Mouse (Mus musculus): ENCODE results near the gene Ccdc187. TPM values are rescaled to one million over a fixed set of nuclear protein-coding genes. Genes with fewer than 3 reads are reported as not detected.
A peak's percentile ranks its signal among the peaks of the same experiment; 100 is the strongest.

Ccdc187 gene
- total RNA-seq, 2 experiments from 2014 or later = 0.05 to 0.13 TPM

DNA sequence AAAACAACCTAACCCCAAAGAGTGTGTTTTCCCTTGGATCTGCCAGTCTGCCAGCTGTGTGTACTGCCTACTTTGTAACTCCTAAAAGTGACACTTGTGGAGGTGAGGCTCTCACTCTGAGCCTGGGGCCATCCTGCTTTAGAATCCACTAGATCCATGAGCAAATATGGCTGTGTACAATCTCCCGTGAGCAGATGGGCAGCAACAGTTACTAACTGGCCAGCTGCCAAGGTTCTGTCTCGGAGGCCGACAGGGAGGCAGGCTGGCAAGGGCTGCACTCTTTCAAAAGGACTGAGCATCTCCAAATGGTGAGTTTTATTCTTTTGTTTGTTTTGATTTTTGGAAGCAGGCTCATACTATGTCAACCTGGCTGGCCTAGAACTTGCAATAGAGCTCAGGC is 79.8 kb downstream of the Ccdc187 start:
- no peak for DNase-seq

DNA sequence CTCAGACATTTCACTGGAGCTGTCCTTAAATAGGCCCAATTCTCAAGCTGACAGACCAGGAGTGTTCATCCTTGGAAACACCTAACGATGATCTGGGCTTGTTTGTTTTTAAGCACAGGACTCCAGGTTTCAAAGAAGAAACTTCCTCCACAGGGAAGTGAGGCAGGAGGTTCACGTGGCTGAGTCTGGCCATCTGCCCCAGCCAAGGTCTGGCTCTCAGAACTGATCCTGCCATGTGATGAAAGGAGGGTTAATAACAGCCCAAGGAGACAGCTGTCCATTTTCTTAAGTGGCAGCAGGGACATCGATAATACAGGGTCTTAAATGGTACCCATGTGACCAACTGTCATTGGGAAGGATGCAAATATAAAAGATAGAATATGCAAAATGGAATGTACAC is 84.8 kb downstream of the Ccdc187 start:
- no peak for DNase-seq

DNA sequence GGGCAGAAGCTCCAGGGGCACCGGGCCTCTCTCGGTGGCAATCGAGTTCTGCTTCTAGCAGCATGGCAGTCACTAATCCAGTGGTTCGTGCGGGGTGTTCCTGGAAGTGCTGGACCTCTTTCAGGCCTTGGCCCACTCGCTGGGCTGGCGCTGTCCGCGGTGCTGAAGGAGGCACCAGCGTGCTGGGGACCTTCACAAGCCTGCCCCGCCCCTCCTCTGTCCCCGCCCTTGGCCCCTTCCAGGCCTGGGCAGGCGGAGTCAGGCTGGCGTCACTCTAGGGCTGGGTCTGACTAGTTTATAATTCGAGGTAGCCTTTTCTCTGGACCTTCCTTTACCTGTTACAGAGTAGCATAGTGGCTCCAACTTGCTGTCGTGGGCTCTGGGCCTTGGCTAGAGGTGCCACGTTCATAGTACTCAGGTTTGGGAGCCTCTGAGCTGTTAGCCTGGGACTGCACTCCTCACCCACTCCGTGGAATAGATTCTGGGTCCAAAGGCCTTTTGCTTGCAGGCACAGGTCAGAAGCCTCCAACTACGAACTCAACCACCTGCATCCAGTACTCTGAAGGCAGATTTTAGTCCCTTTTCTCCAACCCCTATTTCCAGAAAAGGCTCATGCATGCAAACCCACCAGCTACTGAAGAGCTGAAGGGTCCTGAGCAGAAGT is 86.1 kb downstream of the Ccdc187 start, which contains the start of gene Lhx3:
Lhx3 (minus strand) TSS at position 164 of the 664 bp plus-strand sequence.
- peak; percentile 78 to 89 for DNase-seq

DNA sequence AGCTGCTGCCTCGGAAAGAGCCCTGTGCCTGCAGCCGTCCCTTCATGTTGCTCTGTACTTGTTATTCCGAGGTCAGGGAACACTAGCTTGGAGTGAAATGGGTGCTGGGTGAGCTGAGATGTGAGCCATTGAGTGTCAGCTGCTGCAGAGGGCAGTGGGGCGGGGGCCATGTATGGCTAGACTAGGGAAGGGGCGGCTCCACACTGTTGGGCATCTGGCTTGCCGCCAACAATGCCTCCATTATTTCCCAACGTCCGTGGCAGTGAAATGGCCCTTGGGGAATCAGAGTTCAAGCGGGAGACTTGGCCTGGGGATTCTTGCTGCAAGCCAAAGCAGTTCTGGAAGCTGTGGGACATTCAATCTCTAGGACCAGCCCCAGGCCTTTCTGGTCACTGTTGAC is 86.8 kb downstream of the Ccdc187 start:
- no peak for DNase-seq

DNA sequence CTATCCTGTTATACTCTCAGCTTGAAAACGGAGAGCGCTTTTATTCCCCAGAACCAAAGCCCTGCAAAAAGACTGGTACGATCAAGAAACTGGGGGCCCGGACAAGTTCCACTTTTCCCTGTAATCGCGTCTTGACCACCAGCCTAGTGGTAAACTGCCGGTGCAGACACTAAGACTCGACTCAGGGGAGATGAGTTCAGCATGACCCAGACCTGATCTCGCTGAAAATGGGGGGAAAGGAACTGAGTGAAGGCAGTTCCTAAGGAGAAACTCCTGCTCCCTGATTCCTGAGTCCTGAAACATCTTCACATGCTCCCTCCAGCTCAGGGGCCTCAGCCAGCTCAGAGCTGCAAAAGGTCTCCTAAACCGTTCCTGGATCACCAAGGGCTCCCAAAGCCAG is 88.6 kb downstream of the Ccdc187 start:
- no peak for DNase-seq

DNA sequence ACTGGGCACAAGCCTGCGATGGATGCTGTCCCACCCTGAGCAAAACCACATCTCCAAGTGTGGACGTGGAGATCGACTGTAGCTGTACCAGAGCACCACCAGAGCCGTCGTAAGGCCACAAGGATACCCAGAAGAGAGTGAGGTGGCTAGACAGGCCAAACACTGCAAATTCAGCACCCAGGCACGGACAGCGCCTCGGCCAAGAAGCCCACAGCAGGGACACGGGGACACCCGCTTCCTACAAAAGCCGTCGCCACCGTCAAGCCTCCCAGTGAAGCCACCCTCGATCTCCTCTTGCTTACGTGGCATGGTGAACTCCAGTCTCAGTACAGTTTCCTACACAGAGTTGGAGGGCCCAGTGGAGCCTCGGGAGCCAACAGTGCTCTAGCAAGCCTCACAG is 89.2 kb downstream of the Ccdc187 start:
- peak in 1 of 2 experiments; percentile 32 for DNase-seq

DNA sequence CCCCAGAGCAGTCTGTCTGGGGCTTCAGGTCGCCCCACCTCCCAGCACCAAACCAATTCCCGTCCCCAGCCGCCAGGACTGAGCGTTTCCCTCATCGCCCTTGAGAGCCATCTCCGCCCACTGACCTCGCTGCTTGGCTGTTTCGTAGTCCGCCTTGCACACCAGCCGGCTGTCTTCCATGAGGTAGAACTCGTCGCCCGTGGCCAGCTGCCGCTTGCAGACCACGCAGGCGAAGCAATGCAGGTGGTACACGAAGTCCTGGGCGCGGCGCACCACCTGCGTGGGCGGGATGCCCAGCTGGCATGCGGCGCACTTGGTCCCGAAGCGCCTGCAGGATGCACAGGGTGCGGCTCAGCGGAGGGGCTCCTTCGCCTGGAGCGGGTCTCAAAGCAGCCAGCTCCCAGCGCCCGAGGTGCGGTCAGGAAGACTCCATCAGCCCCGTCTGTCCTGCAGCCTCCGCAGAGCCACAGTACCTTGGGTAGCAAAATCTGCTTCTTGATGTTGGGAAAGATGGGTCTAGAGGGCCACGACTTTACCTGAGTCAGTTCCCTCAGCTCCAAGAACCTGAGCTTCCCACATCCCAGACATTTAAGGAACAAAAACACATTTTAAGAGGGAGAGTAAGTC is 91.4 kb downstream of the Ccdc187 start:
- no peak for DNase-seq

DNA sequence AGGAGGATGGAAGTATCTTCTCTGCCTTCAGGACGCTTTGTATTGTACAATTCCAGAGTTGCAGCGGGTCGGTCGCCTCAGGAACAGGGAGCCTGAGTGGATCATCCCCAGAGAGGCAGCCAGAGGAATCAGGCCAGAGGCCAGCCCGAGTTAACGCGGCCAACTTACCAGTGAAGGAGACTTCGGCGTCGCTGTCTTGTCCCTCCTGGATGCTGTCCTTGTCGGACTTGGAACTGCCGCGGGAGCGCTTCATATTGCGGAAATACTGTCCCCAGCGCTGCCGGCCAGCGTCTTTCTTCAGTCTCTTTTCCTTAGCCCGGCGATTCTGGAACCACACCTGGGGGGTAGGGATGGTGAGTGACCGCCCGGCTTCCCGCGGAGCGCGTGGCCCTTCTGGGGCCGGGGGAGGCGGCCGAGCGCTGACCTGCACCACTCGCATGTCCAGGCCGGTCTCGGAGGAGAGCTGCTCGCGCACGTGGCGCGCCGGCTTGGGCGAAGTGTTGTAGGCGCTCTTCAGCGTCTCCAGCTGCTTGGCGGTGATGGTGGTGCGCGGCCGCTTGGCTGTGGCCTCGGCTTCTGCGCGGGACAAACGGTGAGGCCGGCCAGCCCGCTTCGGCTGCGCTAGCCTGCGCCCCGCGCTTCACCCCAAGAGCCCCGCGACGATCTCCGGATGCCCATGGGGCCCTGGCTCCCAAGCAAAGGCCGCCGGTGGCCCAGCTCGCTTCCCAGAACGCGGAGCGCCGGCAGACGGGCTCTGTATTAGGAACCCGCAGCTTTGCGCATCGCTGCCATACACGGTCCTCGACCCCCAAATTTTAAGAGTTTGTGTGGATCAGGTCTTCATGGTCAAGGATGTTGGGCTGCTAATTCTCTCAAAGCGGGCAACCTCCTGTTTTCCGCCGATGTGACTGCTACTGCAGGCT is 92.2 kb downstream of the Ccdc187 start:
- no peak for DNase-seq

DNA sequence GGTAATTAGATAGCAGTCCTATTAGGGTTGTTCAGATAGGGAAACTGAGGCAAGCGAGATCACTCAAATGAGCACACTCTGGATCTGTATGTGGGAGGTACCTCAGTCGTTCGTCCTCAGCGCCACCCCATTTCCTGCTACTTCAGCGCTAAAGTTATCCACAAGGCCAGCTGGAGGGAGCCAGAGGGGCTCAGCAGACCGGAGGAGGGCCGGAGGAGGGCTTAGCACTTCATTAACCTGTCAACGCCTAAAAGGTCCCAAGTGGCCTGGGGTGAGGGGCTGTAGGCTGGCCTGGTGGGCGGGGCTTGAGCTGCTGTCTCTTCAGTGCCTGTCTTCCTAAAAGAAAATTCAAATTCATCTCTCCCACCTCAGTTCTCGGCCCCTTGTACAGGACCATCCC is 95.9 kb downstream of the Ccdc187 start:
- no peak for DNase-seq

DNA sequence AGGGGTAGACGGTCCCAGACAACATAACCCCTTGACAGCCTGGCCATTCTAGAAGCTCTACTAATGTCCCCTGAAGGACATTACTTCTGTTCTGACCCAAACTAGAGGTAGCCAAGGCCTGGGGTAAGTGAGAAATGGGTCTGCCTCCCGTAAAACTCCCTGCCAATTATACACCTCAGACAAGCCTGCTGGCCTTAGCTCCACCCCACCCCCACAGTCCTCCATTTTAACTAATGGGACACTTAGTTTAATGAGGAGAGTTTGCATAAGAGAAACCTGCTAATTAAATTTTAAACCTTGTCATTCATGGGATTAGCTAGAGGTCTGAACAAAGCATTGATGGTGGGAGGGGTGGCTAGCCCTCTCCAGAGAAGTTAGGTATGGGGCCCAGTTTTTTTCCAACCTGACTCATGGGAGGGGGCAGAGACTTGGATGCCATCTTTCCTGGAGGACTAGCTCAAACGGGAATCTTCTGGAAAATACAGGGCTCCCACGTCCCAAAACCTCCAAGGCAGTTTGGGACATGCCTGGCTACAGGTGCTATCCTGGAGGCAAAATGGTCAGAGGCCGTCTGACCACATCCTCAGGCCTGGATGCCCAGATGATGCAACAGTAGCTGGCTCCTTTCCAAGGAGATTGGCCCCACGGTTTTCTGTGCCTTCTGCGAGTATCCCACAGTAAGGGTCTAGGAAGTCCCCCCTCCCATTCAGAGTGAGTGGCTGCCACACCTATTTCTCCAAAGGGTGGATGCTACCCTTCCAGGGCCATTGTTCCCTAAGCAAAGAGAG is 99.6 kb downstream of the Ccdc187 start:
- DNase-seq = no peak

Other genes with a start within 250 kb of the Ccdc187 start
- 10 to 100 TPM; 29.4 to 30.2 TPM for gene Nacc2, start 171.3 kb downstream of the Ccdc187 start, total RNA-seq (2021)
- not detected for gene Lhx3, start 86.3 kb downstream of the Ccdc187 start, total RNA-seq (2021)
- gene Qsox2, start 57.0 kb downstream of the Ccdc187 start, total RNA-seq (2021) = 10 to 100 TPM; 13.8 TPM
- gene Gpsm1, start 21.0 kb upstream of the Ccdc187 start, total RNA-seq (2021) = 100 to 1,000 TPM; 175 to 238 TPM
- gene Dnlz, start 57.6 kb upstream of the Ccdc187 start, total RNA-seq (2021) = 10 to 100 TPM; 24.5 to 25.3 TPM
- gene Card9, start 66.4 kb upstream of the Ccdc187 start, total RNA-seq (2021) = 1 to 10 TPM in 1 of 2 experiments, under 1 TPM in 1; 0.89 to 1.1 TPM
- gene Snapc4, start 86.1 kb upstream of the Ccdc187 start, total RNA-seq (2021) = 1 to 10 TPM; 5.8 to 5.9 TPM
- gene Entr1, start 94.8 kb upstream of the Ccdc187 start, total RNA-seq (2021) = 10 to 100 TPM; 44.9 to 45.2 TPM
- 100 to 1,000 TPM; 152 to 153 TPM for gene Pmpca, start 94.8 kb upstream of the Ccdc187 start, total RNA-seq (2021)
- 10 to 100 TPM; 15.6 to 16.3 TPM for gene Inpp5e, start 114.6 kb upstream of the Ccdc187 start, total RNA-seq (2021)
- gene Sec16a, start 150.7 kb upstream of the Ccdc187 start, total RNA-seq (2021) = 10 to 100 TPM; 38.9 to 39.2 TPM
- 10 to 100 TPM; 29.8 to 30.5 TPM for gene Notch1, start 222.1 kb upstream of the Ccdc187 start, total RNA-seq (2021)

All from heart, adult 18-20 months (tissue).